Mouse (Mus musculus): ENCODE data around the gene Stap1. TPM values are rescaled to one million over a fixed set of nuclear protein-coding genes. Genes with fewer than 3 reads are reported as not detected.

Stap1 gene
- polyA plus RNA-seq, 1 experiment from 2014 or later, result 7.5 TPM

GRCm38 (mm10) chr5:86072756-86073386, 1.3 kb downstream of the Stap1 start:
- H3K9me3 ChIP-seq (replicated peaks; ENCODE audit: control insufficient read depth, low read length), result 0 out of 2 replicates have a peak, but pooled peaks cover 3% of the 10 kb centered on the region
- H3K36me3 ChIP-seq (ENCODE audit: control insufficient read depth, insufficient read depth), result no peaks in the 10 kb centered on the region
- ATAC-seq (replicated peaks; ENCODE audit: extremely low read depth, insufficient read depth, low FRiP score), result no peak
- H3K4me1 ChIP-seq (ENCODE audit: control insufficient read depth, insufficient read depth, low read length), result no peaks in the 10 kb centered on the region
- no peaks in the 10 kb centered on the region for H3K27me3 ChIP-seq (ENCODE audit: control insufficient read depth, insufficient read depth, low read length)
- no peak overlapping the region for H3K4me2 ChIP-seq (ENCODE audit: low read depth, low read length)
- H3K9ac ChIP-seq (ENCODE audit: low read length), result no peak overlapping the region
- H3K27ac ChIP-seq (ENCODE audit: low read length), result no peak overlapping the region
- no peak overlapping the region for H3K4me3 ChIP-seq (ENCODE audit: low read length)
- 77% methylated on average over 4 of the region's 4 CpGs for WGBS

DNA sequence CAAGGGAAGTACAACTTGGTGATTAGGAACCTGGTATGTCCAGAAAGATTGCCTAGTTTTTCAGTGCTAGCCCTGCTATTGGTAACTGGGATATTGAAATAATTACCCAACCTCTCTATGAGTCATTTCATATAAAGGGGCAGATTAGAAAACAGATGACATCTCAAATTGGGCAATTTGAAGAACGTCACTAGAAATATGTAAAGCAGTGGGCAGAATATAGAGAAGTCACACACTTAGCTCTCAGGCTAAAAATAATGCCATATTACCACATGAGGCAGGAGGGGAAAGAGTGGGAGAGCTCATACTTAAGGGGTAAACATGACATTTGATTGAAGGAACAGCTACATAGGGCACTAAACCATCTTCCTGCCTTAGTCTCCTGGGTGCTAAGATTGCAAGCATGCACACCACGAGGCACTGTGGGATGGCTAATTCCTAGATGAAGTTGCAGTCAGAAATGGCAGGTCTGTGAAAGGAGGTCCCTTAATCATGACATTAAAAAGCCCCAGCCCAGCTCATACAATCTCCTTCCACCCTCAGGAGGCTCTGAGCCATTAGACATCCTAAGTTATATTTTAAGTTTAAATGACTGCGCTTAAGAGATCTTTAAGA, 7.3 kb downstream of the Stap1 start:
- no peak for ATAC-seq (replicated peaks; ENCODE audit: extremely low read depth, insufficient read depth, low FRiP score)
- H3K9ac ChIP-seq (ENCODE audit: low read length), result no peak overlapping the region
- H3K4me3 ChIP-seq (ENCODE audit: low read length), result no peak overlapping the region
- H3K9me3 ChIP-seq (replicated peaks; ENCODE audit: control insufficient read depth, low read length), result no peaks in the 10 kb centered on the region
- no peaks in the 10 kb centered on the region for H3K4me1 ChIP-seq (ENCODE audit: control insufficient read depth, insufficient read depth, low read length)
- no peak overlapping the region for H3K27ac ChIP-seq (ENCODE audit: low read length)
- 68% methylated on average over 3 of the region's 3 CpGs for WGBS
- H3K4me2 ChIP-seq (ENCODE audit: low read depth, low read length), result no peak overlapping the region
- no peaks in the 10 kb centered on the region for H3K36me3 ChIP-seq (ENCODE audit: control insufficient read depth, insufficient read depth)
- H3K27me3 ChIP-seq (ENCODE audit: control insufficient read depth, insufficient read depth, low read length), result no peaks in the 10 kb centered on the region

- WGBS, result 80% methylated on average over 6 of the region's 6 CpGs
- H3K36me3 ChIP-seq (ENCODE audit: control insufficient read depth, insufficient read depth), result no peaks in the 10 kb centered on the region
- no peaks in the 10 kb centered on the region for H3K9me3 ChIP-seq (replicated peaks; ENCODE audit: control insufficient read depth, low read length)
- no peaks in the 10 kb centered on the region for H3K4me1 ChIP-seq (ENCODE audit: control insufficient read depth, insufficient read depth, low read length)
- no peak for ATAC-seq (replicated peaks; ENCODE audit: extremely low read depth, insufficient read depth, low FRiP score)
- no peak overlapping the region for H3K9ac ChIP-seq (ENCODE audit: low read length)
- no peak overlapping the region for H3K4me3 ChIP-seq (ENCODE audit: low read length)
- no peak overlapping the region for H3K4me2 ChIP-seq (ENCODE audit: low read depth, low read length)
- no peaks in the 10 kb centered on the region for H3K27me3 ChIP-seq (ENCODE audit: control insufficient read depth, insufficient read depth, low read length)
- no peak overlapping the region for H3K27ac ChIP-seq (ENCODE audit: low read length)
Measured at GRCm38 (mm10) chr5:86083987-86084386, 12.4 kb downstream of the Stap1 start.

- no peaks in the 10 kb centered on the region for H3K9me3 ChIP-seq (replicated peaks; ENCODE audit: control insufficient read depth, low read length)
- H3K36me3 ChIP-seq (ENCODE audit: control insufficient read depth, insufficient read depth), result no peaks in the 10 kb centered on the region
- H3K27me3 ChIP-seq (ENCODE audit: control insufficient read depth, insufficient read depth, low read length), result no peaks in the 10 kb centered on the region
- no peak for ATAC-seq (replicated peaks; ENCODE audit: extremely low read depth, insufficient read depth, low FRiP score)
- H3K4me1 ChIP-seq (ENCODE audit: control insufficient read depth, insufficient read depth, low read length), result no peaks in the 10 kb centered on the region
- H3K4me2 ChIP-seq (ENCODE audit: low read depth, low read length), result no peak overlapping the region
- no peak overlapping the region for H3K27ac ChIP-seq (ENCODE audit: low read length)
- 71% methylated on average over 7 of the region's 7 CpGs for WGBS
- H3K9ac ChIP-seq (ENCODE audit: low read length), result no peak overlapping the region
- H3K4me3 ChIP-seq (ENCODE audit: low read length), result no peak overlapping the region
Measured at GRCm38 (mm10) chr5:86084979-86085378, 13.4 kb downstream of the Stap1 start.

DNA sequence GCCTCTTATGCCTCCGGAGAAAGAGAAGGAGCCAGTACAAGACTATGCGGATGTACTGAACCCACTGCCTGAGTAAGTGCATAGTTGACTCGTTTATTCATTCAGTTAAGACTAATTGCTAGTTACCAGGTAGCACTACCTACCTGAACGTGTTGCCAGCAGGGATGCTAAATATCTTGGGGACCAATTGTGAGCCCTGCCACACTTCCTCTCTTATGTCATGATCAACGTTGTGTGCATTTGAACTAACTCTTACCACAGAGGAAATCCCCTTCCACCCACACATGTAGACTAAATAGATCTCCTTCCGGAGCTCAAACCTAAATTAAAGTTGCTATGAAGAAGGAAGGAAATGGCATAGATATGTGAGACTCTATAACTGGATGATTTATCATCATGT, 15.2 kb downstream of the Stap1 start:
- Histone ChIP-seq H3K4me1 (ENCODE audit: control insufficient read depth, insufficient read depth, low read length) (no peaks in the 10 kb centered on the region), H3K27me3 (ENCODE audit: control insufficient read depth, insufficient read depth, low read length) (no peaks in the 10 kb centered on the region), H3K36me3 (ENCODE audit: control insufficient read depth, insufficient read depth) (no peaks in the 10 kb centered on the region), H3K9ac (ENCODE audit: low read length) (no peak overlapping the region), H3K4me2 (ENCODE audit: low read depth, low read length) (no peak overlapping the region), H3K4me3 (ENCODE audit: low read length) (no peak overlapping the region), H3K27ac (ENCODE audit: low read length) (no peak overlapping the region), H3K9me3 (replicated peaks; ENCODE audit: control insufficient read depth, low read length) (no peaks in the 10 kb centered on the region)
- ATAC-seq (replicated peaks; ENCODE audit: extremely low read depth, insufficient read depth, low FRiP score), result no peak
- WGBS, result 69% methylated on average over 6 of the region's 6 CpGs

- H3K9ac ChIP-seq (ENCODE audit: low read length), result no peak overlapping the region
- H3K27ac ChIP-seq (ENCODE audit: low read length), result no peak overlapping the region
- no peak for ATAC-seq (replicated peaks; ENCODE audit: extremely low read depth, insufficient read depth, low FRiP score)
- 40% methylated on average over 9 of the region's 9 CpGs for WGBS
- H3K36me3 ChIP-seq (ENCODE audit: control insufficient read depth, insufficient read depth), result no peaks in the 10 kb centered on the region
- no peak overlapping the region for H3K4me2 ChIP-seq (ENCODE audit: low read depth, low read length)
- no peaks in the 10 kb centered on the region for H3K4me1 ChIP-seq (ENCODE audit: control insufficient read depth, insufficient read depth, low read length)
- no peaks in the 10 kb centered on the region for H3K9me3 ChIP-seq (replicated peaks; ENCODE audit: control insufficient read depth, low read length)
- H3K4me3 ChIP-seq (ENCODE audit: low read length), result no peak overlapping the region
- no peaks in the 10 kb centered on the region for H3K27me3 ChIP-seq (ENCODE audit: control insufficient read depth, insufficient read depth, low read length)
Measured at GRCm38 (mm10) chr5:86094754-86095153, 23.2 kb downstream of the Stap1 start.

DNA sequence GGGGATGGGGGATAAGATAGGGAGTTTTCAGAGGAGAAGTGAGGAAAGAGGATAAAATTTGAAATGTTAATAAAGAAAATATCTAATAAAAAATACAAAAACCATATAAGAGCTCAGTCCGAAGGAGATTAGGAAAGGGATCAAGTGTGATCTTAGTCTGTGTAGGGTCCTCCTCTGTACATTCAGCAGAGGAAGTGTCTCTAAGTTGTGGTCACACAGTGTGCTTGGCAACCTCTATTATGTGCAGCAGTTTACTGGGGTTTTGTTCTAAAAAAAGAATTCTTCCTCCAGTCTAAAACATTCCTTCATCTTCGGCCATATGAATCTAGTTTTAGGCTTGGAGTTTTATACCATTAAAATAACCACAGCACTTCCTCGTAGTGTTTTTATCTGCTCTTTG, 27.4 kb downstream of the Stap1 start:
- Histone ChIP-seq H3K4me3 (ENCODE audit: low read length) (no peak overlapping the region), H3K27me3 (ENCODE audit: control insufficient read depth, insufficient read depth, low read length) (no peaks in the 10 kb centered on the region), H3K9me3 (replicated peaks; ENCODE audit: control insufficient read depth, low read length) (no peaks in the 10 kb centered on the region), H3K27ac (ENCODE audit: low read length) (no peak overlapping the region), H3K4me2 (ENCODE audit: low read depth, low read length) (no peak overlapping the region), H3K4me1 (ENCODE audit: control insufficient read depth, insufficient read depth, low read length) (no peaks in the 10 kb centered on the region), H3K9ac (ENCODE audit: low read length) (no peak overlapping the region), H3K36me3 (ENCODE audit: control insufficient read depth, insufficient read depth) (no peaks in the 10 kb centered on the region)
- WGBS, result 56% methylated on average over 3 of the region's 3 CpGs
- no peak for ATAC-seq (replicated peaks; ENCODE audit: extremely low read depth, insufficient read depth, low FRiP score)

GRCm38 (mm10) chr5:86100621-86101020, 29.1 kb downstream of the Stap1 start:
- ATAC-seq (replicated peaks; ENCODE audit: extremely low read depth, insufficient read depth, low FRiP score), result no peak
- H3K4me1 ChIP-seq (ENCODE audit: control insufficient read depth, insufficient read depth, low read length), result no peaks in the 10 kb centered on the region
- whole genome bisulfite sequencing, result 66% methylated on average over 3 of the region's 3 CpGs

GRCm38 (mm10) chr5:86102176-86102575, 30.6 kb downstream of the Stap1 start:
- no peak for ATAC-seq (replicated peaks; ENCODE audit: extremely low read depth, insufficient read depth, low FRiP score)
- H3K27ac ChIP-seq (ENCODE audit: low read length), result no peak overlapping the region
- no peak overlapping the region for H3K9ac ChIP-seq (ENCODE audit: low read length)
- no peaks in the 10 kb centered on the region for H3K27me3 ChIP-seq (ENCODE audit: control insufficient read depth, insufficient read depth, low read length)
- no peak overlapping the region for H3K4me2 ChIP-seq (ENCODE audit: low read depth, low read length)
- H3K4me3 ChIP-seq (ENCODE audit: low read length), result no peak overlapping the region
- H3K4me1 ChIP-seq (ENCODE audit: control insufficient read depth, insufficient read depth, low read length), result no peaks in the 10 kb centered on the region
- H3K9me3 ChIP-seq (replicated peaks; ENCODE audit: control insufficient read depth, low read length), result no peaks in the 10 kb centered on the region
- 94% methylated on average over 2 of the region's 2 CpGs for WGBS
- H3K36me3 ChIP-seq (ENCODE audit: control insufficient read depth, insufficient read depth), result peaks cover 2% of the 10 kb centered on the region; the same call in 1 of the 2 replicates

More at GRCm38 (mm10) chr5:86100621-86101020, 29.1 kb downstream of the Stap1 start:
- no peaks in the 10 kb centered on the region for H3K36me3 ChIP-seq (ENCODE audit: control insufficient read depth, insufficient read depth)
- H3K9me3 ChIP-seq (replicated peaks; ENCODE audit: control insufficient read depth, low read length), result no peaks in the 10 kb centered on the region
- no peak overlapping the region for H3K4me2 ChIP-seq (ENCODE audit: low read depth, low read length)
- H3K27ac ChIP-seq (ENCODE audit: low read length), result no peak overlapping the region
- no peak overlapping the region for H3K9ac ChIP-seq (ENCODE audit: low read length)
- H3K27me3 ChIP-seq (ENCODE audit: control insufficient read depth, insufficient read depth, low read length), result no peaks in the 10 kb centered on the region
- H3K4me3 ChIP-seq (ENCODE audit: low read length), result no peak overlapping the region
